Mouse (Mus musculus) bone marrow, adult 2 months (tissue): ENCODE results near the gene Gm36176. TPM values are rescaled to one million over a fixed set of nuclear protein-coding genes. Genes with fewer than 3 reads are reported as not detected.

Experiments used
- H3K27ac ChIP-seq: fragments of 200-500 bp; 2 replicates; pipeline ENCODE4 v1.5.1; 2012; ENCODE audit warnings: low read depth, mild to moderate bottlenecking, control low read depth, inconsistent platforms, low read length; ENCODE audit not compliant: control insufficient read depth, poor library complexity, insufficient read depth
- H3K4me1 ChIP-seq: fragments of 200-500 bp; 2 replicates; pipeline ENCODE4 v1.6.1; 2011; ENCODE audit warnings: low read length; ENCODE audit not compliant: control insufficient read depth, insufficient read depth
- H3K4me3 ChIP-seq: fragments of 200-500 bp; replicated peaks from 2 replicates; pipeline ENCODE3; 2011; ENCODE audit warnings: mild to moderate bottlenecking, low read depth, low read length, control low read depth; ENCODE audit not compliant: control insufficient read depth
- CTCF ChIP-seq: fragments of 200-500 bp; IDR thresholded peaks from 2 replicates; pipeline ENCODE4 v1.5.1; 2011; ENCODE audit warnings: low read length, control low read depth; ENCODE audit not compliant: control insufficient read depth, insufficient read depth
- POLR2A ChIP-seq: fragments of 200-500 bp; IDR thresholded peaks from 2 replicates; pipeline ENCODE4 v1.6.1; 2011; ENCODE audit warnings: low read depth, mild to moderate bottlenecking, control low read depth, low read length, borderline replicate concordance; ENCODE audit not compliant: control insufficient read depth
- WGBS: fragments of 180-500 bp; shearing (Covaris S2); methylation state at CpG from one replicate; pipeline ENCODE4 v1.1.7; 2018; 5-methylcytosine and 5-hydroxymethylcytosine counted together
- polyA plus RNA-seq: library from polyadenylated mRNA; stranded (reverse); fragments of >200 nt; gene quantifications from 2 replicates; pipeline ENCODE4 v1.2.4, GENCODE M21; 2011; ENCODE audit warnings: low replicate concordance; ENCODE audit not compliant: missing spikeins, insufficient read depth, insufficient read length

Gene Gm36176
- polyA plus RNA-seq, 1 experiment = not detected

DNA sequence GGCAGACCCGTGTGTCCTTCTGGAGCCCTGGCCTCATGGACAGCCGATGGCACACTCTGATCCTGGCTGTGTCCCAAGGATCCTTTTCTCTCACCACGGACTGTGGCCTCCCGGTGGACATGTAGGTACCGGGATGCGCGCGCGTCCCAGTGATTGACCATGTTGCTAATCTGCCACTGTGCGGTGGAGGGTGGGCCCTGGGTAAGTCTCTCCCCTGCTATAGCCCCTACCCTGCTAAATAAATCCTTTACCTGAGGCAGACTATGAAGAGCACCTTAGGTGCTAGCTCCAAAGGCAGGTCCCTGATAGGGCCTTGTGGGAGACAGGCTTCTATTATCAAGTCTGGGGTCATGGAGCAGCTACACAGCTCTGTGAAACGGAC, 18.1 kb downstream of the Gm36176 start:
- 29% methylated on average over 11 of the region's 11 CpGs for WGBS
- no peak overlapping the region for H3K4me3 ChIP-seq
- H3K27ac ChIP-seq = no peak overlapping the region
- H3K4me1 ChIP-seq = no peaks in the 10 kb centered on the region
- TF ChIP-seq POLR2A = no peak
- no peak for TF ChIP-seq CTCF

DNA sequence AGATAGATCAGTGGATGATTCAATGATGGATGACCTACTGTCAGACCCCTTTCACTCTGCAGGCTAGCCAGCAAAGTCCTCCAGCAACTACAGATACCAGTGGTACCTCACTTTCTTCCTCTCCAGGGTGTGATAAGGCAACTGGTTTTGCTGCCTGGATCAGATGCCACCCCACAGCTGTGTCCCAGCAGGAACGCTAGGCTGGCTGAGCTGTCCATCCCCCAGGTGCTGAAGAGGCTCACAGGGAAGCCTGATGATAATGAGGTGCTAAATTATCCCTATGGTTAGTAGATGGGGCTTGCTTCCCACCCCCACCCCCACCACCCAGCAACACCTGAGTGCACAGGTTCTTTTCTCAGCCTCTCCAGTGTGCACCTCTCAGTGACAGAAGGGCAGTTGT, 20.9 kb downstream of the Gm36176 start:
- no peaks in the 10 kb centered on the region for H3K4me1 ChIP-seq
- H3K4me3 ChIP-seq = no peak overlapping the region
- TF ChIP-seq CTCF (no peak), POLR2A (no peak)
- H3K27ac ChIP-seq = no peak overlapping the region
- 76% methylated on average over 1 of the region's 1 CpGs for WGBS

DNA sequence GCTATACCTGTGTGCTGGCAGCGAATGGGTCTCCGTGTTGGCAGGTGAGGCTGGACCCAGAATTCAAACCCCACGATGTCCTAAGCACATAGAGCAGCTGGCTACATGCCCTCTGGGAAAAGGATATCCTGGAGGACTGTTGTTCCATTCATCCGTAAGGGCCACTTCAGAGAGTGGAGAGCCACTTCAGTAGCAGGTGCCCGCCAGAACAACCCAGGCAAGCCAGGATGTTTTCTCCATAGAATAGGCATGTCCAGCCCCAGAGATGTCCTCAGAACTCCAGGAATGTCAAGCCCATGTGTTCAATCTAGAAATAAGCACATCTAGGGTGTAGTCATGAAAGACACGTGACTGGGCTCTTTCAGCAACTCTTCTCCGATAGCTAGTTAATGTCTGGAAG, 23.0 kb downstream of the Gm36176 start:
- 86% methylated on average over 7 of the region's 7 CpGs for whole genome bisulfite sequencing
- Histone ChIP-seq H3K4me3 (no peak overlapping the region), H3K4me1 (no peaks in the 10 kb centered on the region), H3K27ac (no peak overlapping the region)
- TF ChIP-seq CTCF (no peak), POLR2A (no peak)

GRCm38 (mm10) chr10:77878985-77879384, 32.4 kb downstream of the Gm36176 start:
- 69% methylated on average over 6 of the region's 6 CpGs for WGBS
- Histone ChIP-seq H3K4me3 (no peak overlapping the region), H3K4me1 (no peaks in the 10 kb centered on the region), H3K27ac (no peak overlapping the region)
- no peak for TF ChIP-seq POLR2A
- TF ChIP-seq CTCF = peak; percentile 48

- Histone ChIP-seq H3K27ac (no peak overlapping the region), H3K4me3 (no peak overlapping the region), H3K4me1 (no peaks in the 10 kb centered on the region)
- WGBS = 18% methylated on average over 3 of the region's 3 CpGs
- TF ChIP-seq CTCF (no peak), POLR2A (no peak)
Observed at GRCm38 (mm10) chr10:77880305-77880704, 33.7 kb downstream of the Gm36176 start.

GRCm38 (mm10) chr10:77882553-77882952, 36.0 kb downstream of the Gm36176 start:
- TF ChIP-seq CTCF (0 out of 2 replicates have a peak, but pooled peaks have one; percentile 26), POLR2A (no peak)
- WGBS = 76% methylated on average over 5 of the region's 5 CpGs

GRCm38 (mm10) chr10:77886007-77886747, 39.6 kb downstream of the Gm36176 start:
- no peak for TF ChIP-seq CTCF
- TF ChIP-seq POLR2A = no peak
- no peak overlapping the region for H3K27ac ChIP-seq
- H3K4me3 ChIP-seq = no peak overlapping the region
- WGBS = 58% methylated on average over 12 of the region's 12 CpGs
- no peaks in the 10 kb centered on the region for H3K4me1 ChIP-seq

More at GRCm38 (mm10) chr10:77882553-77882952, 36.0 kb downstream of the Gm36176 start:
- H3K4me1 ChIP-seq = no peaks in the 10 kb centered on the region
- H3K4me3 ChIP-seq = no peak overlapping the region
- H3K27ac ChIP-seq = no peak overlapping the region

GRCm38 (mm10) chr10:77890987-77891565, 44.5 kb downstream of the Gm36176 start:
- TF ChIP-seq CTCF (no peak), POLR2A (no peak)
- Histone ChIP-seq H3K4me3 (no peak overlapping the region), H3K27ac (no peak overlapping the region), H3K4me1 (no peaks in the 10 kb centered on the region)
- 78% methylated on average over 8 of the region's 8 CpGs for WGBS
